Mouse (Mus musculus) left cerebral cortex, adult 2 months (tissue): Measurements from ENCODE around the gene Ssna1. TPM values are rescaled to one million over a fixed set of nuclear protein-coding genes. Genes with fewer than 3 reads are reported as not detected.
A peak's percentile ranks its signal among the peaks of the same experiment; 100 is the strongest.

ENCODE experiments used
- DNase-seq, 2 experiments: peaks; one replicate each; pipeline ENCODE4 v3.0.0; 2021 to 2022; ENCODE audit warnings: low spot score in 2 of 2, mixed read lengths in 1 of 2; ENCODE audit errors: extremely low spot score in 1 of 2
- H3K27ac ChIP-seq: fragments of 200-600 bp; 2 replicates; pipeline ENCODE4 v1.8.1; 2022
- H3K4me3 ChIP-seq: fragments of 200-600 bp; 2 replicates; pipeline ENCODE4 v1.8.1; 2022
- CTCF ChIP-seq: fragments of 200-600 bp; IDR thresholded peaks from 2 replicates; pipeline ENCODE4 v1.8.1; 2022; ENCODE audit warnings: antibody characterized with exemption, mild to moderate bottlenecking, moderate library complexity
- intact Hi-C: fragments of 180-260 bp; cut with DNase I; formaldehyde crosslinking; loops from one replicate; pipeline ENCODE4 v1.15.1; 2025
- total RNA-seq, 2 experiments: library from RNA; stranded (reverse); gene quantifications; 2 replicates each; pipeline ENCODE4 v1.2.3; 2021

Gene Ssna1
- total RNA-seq, 2 experiments from 2014 or later: 65.6 to 65.9 TPM

DNA sequence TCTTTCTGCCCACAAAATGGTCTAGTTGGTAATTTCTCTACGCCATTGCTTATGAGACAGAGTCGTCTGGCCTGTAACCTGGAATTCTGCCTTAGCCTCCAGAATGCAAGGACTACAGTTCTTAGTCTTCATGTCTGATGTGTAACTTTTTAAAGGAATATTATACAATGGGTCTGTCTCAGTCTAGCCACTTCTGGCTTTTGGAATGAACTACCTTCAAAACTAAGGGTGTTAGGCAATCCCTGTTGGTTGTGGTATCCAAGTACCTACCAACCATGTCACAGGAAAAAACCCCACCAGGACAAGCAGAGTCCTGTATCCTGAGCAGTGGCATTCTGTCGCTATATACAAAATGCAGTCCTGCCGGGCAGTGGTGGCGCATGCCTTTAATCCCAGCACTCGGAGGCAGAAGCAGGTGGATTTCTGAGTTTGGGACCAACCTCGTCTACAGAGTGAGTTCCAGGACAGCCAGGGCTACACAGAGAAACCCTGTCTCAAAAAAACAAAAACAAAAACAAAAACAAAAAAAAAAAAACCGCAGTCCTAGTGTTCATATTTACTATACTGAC is 46.3 kb downstream of the Ssna1 start:
- DNase-seq: no peak
- Histone ChIP-seq H3K27ac (peak overlapping the region; percentile 87), H3K4me3 (no peak overlapping the region)
- TF ChIP-seq CTCF: no peak
- intact Hi-C loops: loop anchor here (2.0 kb wide), 1 partner anchor 15 kb away; the partner anchor contains the start of gene Nelfb

DNA sequence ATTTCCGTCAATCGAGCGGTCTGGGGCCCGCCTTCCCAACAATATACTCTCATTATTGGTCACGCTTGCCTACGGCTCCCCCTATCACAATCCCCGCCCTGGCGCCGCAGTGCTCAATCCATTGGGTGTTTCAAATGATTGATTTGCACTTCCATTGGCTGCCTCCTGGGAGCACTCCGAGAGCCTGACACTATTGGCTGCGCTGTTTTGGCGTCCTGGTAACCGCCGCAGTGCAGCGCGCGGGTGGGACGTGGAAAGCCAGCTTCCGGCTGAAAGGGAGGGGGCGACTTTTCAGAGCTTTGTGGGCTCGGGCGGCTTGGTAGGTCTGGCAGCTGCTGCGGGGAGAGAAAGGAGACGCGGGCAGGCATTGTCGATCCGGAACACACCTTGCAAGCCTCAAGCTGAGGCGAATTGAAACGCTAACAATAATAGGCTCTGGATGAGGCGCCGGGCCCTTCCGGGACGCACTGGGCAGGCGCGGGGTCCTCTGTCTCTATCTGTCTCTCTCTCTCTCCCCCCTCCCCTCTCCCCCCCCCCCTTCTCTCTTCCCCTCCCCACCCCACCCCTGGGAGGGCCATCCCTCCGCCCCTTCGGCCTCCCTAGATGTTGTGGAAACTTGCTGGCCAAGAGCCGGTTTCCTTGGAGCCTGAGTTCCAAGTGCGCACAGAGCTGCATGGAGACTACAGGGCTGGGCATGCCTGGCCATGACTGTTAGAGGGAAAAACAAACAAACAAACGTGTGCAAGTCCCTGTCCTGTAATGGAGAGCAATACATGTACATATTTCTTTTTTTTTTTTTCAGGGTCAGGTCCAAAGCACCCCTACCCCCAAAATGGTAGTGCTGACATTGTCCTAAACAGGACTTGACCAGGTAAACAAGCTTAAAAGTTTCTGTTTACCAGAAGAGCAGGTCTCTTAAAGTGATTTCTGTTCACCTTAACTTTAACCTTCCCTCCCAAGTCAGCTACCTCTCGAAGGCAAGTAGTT is 47.2 kb downstream of the Ssna1 start:
- intact Hi-C loops: loop anchor here (2.0 kb wide), 1 partner anchor 14 kb away; the partner anchor contains the start of gene Nelfb
- H3K4me3 ChIP-seq: peak overlapping the region; percentile 54
- no peak; the same call in none of the 2 replicates for TF ChIP-seq CTCF
- peak overlapping the region; percentile 87 for H3K27ac ChIP-seq
- peak; percentile 96 to 98 for DNase-seq

DNA sequence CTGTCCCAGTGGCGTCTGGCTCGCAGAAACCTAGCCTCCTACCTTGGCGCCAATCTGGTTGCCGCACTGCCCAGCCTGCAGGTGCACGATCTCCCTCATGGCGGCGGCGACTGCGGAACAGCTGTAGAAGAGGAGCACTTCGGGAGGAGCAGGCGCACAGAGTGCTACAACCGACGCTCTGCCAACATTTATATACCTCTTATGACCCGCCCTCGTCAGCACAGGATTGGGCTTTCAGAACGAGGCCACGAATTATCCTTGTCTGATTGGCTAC is 47.8 kb downstream of the Ssna1 start, which contains the start of gene Tubb4b:
Gene Tubb4b (minus strand): TSS at position 211 of the 274 bp plus-strand sequence.
- DNase-seq: no peak
- Histone ChIP-seq H3K4me3 (peak within 1 kb of the TSS; percentile 93), H3K27ac (peak within 1 kb of the TSS; percentile 96)
- peak; percentile 13; the same call in 1 of the 2 replicates for TF ChIP-seq CTCF
- intact Hi-C loops: loop anchor here (2.0 kb wide), 1 partner anchor 14 kb away; the partner anchor contains the start of gene Nelfb

DNA sequence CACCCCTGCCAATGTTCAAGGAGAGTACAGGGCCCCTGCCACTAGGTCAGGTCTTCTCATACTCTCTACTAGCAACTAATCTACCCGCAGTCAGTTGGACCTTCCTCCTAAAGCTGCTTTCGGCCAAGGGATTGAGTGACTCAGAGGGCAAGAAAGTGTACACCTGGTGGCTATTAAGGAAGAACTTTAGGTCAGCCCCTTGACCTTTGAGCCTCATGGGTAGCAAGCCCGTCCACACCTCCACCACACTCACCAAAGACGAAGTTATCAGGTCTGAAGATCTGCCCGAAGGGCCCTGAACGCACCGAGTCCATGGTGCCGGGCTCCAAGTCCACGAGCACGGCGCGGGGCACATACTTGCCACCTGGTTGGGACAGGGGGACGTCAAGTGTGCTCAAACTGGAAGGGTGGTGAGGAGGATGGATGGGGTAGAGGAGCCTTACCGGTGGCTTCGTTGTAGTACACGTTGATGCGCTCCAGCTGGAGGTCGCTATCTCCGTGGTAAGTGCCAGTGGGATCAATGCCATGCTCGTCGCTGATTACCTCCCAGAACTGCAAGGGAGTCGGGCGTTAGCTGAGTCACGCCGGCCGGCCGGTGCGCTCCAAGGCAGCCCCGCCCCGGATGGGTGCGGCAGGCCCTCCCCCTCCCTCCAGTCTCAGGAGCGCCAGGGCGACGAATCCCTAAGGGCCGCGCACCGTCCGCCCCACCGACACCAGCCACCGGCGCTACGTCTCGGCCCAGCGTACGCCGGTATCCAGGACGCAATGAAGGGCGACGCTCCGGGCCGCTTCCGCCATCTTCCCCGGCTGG is 48.4 kb downstream of the Ssna1 start:
- H3K27ac ChIP-seq: peak overlapping the region; percentile 96
- intact Hi-C loops: loop anchor here (2.0 kb wide), 1 partner anchor 13 kb away; the partner anchor contains the start of gene Nelfb
- no peak for TF ChIP-seq CTCF
- DNase-seq: peak; percentile 79
- H3K4me3 ChIP-seq: peak overlapping the region; percentile 93

- Histone ChIP-seq H3K4me3 (no peak overlapping the region), H3K27ac (no peak overlapping the region)
- DNase-seq: no peak
- intact Hi-C loops: no loop called here
- TF ChIP-seq CTCF: no peak
These were observed 50.9 kb downstream of the Ssna1 start for GRCm38 (mm10) chr2:25221331-25221772.

Other genes starting within 250 kb of the Ssna1 start
- gene Nsmf, start 218.1 kb downstream of the Ssna1 start, total RNA-seq: 100 to 1,000 TPM; 442 to 471 TPM
- gene Entpd8, start 192.1 kb downstream of the Ssna1 start, total RNA-seq: not detected
- not detected for gene Noxa1, start 177.3 kb downstream of the Ssna1 start, total RNA-seq
- 10 to 100 TPM; 20.2 to 21.7 TPM for gene Nrarp, start 91.7 kb downstream of the Ssna1 start, total RNA-seq
- 1 to 10 TPM; 2.0 to 2.2 TPM for gene Tor4a, start 75.6 kb downstream of the Ssna1 start, total RNA-seq
- 10 to 100 TPM; 53.4 to 64.3 TPM for gene Nelfb, start 60.9 kb downstream of the Ssna1 start, total RNA-seq
- gene Stpg3, start 57.8 kb downstream of the Ssna1 start, total RNA-seq: not detected
- gene Fam166a, start 53.7 kb downstream of the Ssna1 start, total RNA-seq: not detected
- gene Tubb4b, start 47.7 kb downstream of the Ssna1 start, total RNA-seq: 100 to 1,000 TPM; 317 to 329 TPM
- gene Slc34a3, start 38.1 kb downstream of the Ssna1 start, total RNA-seq: not detected
- gene Rnf224, start 35.7 kb downstream of the Ssna1 start, total RNA-seq: not detected
- gene Rnf208, start 30.2 kb downstream of the Ssna1 start, total RNA-seq: 100 to 1,000 TPM; 249 to 270 TPM
- gene Cysrt1, start 30.0 kb downstream of the Ssna1 start, total RNA-seq: not detected
- gene AL732309.1, start 25.6 kb downstream of the Ssna1 start, total RNA-seq: 1 to 10 TPM; 1.4 to 2.7 TPM
- 10 to 100 TPM; 35.6 to 41.6 TPM for gene Tmem203, start 17.0 kb downstream of the Ssna1 start, total RNA-seq
- 10 to 100 TPM; 20.9 to 21.8 TPM for gene Tprn, start 9.8 kb downstream of the Ssna1 start, total RNA-seq
- gene Anapc2, start within 50 bp of the Ssna1 start, total RNA-seq: 10 to 100 TPM; 87.1 to 90.3 TPM
- gene Tmem210, start 15.7 kb upstream of the Ssna1 start, total RNA-seq: not detected
- not detected for gene Lrrc26, start 17.5 kb upstream of the Ssna1 start, total RNA-seq
- gene Grin1, start 46.7 kb upstream of the Ssna1 start, total RNA-seq: 100 to 1,000 TPM; 452 to 457 TPM
- 10 to 100 TPM; 56.0 to 62.4 TPM for gene Man1b1, start 59.9 kb upstream of the Ssna1 start, total RNA-seq
- gene Dpp7, start 83.9 kb upstream of the Ssna1 start, total RNA-seq: 10 to 100 TPM; 32.2 to 33.9 TPM
- gene Uap1l1, start 93.2 kb upstream of the Ssna1 start, total RNA-seq: 10 to 100 TPM; 15.8 to 24.9 TPM
- 1 to 10 TPM; 2.1 to 2.7 TPM for gene Sapcd2, start 99.9 kb upstream of the Ssna1 start, total RNA-seq
- gene Entpd2, start 123.4 kb upstream of the Ssna1 start, total RNA-seq: 10 to 100 TPM; 11.5 to 13.1 TPM
- gene Npdc1, start 126.9 kb upstream of the Ssna1 start, total RNA-seq: 100 to 1,000 TPM; 337 to 366 TPM
- gene Fut7, start 150.8 kb upstream of the Ssna1 start, total RNA-seq: under 1 TPM in 1 of 2 experiments, not detected in 1; 0.43 TPM
- 100 to 1,000 TPM; 160 to 168 TPM for gene Abca2, start 156.3 kb upstream of the Ssna1 start, total RNA-seq
- not detected for gene Clic3, start 184.4 kb upstream of the Ssna1 start, total RNA-seq
- gene Paxx, start 188.7 kb upstream of the Ssna1 start, total RNA-seq: 10 to 100 TPM; 65.9 to 75.3 TPM
- 1,000 to 10,000 TPM; 1,632 to 2,529 TPM for gene Ptgds, start 197.6 kb upstream of the Ssna1 start, total RNA-seq
- gene Lcn12, start 221.5 kb upstream of the Ssna1 start, total RNA-seq: not detected
- gene Fbxw5, start 228.3 kb upstream of the Ssna1 start, total RNA-seq: 100 to 1,000 TPM; 120 to 122 TPM
- 1 to 10 TPM; 1.4 to 1.5 TPM for gene C8g, start 229.3 kb upstream of the Ssna1 start, total RNA-seq